Mouse (Mus musculus) hindbrain, embryonic 12.5 days (tissue): ENCODE data around the gene Scgb3a1. TPM values are rescaled to one million over a fixed set of nuclear protein-coding genes. Genes with fewer than 3 reads are reported as not detected.

ENCODE experiments used
- ATAC-seq: fragments of 200-750 bp; cut with Nextera tagmentation; 2 replicates; pipeline ENCODE4 v1.8.0; 2017; ENCODE audit warnings: moderate TSS enrichment; ENCODE audit not compliant: low FRiP score
- H3K27ac ChIP-seq: fragments of 300-500 bp; sonication (generic); 2 replicates; pipeline ENCODE4 v1.5.1; 2016; ENCODE audit warnings: mild to moderate bottlenecking
- H3K27me3 ChIP-seq: fragments of 300-500 bp; sonication (generic); 2 replicates; pipeline ENCODE4 v1.6.1; 2016; ENCODE audit warnings: mild to moderate bottlenecking
- H3K36me3 ChIP-seq: fragments of 300-500 bp; sonication (generic); 2 replicates; pipeline ENCODE4 v1.6.1; 2016; ENCODE audit warnings: mild to moderate bottlenecking
- H3K4me1 ChIP-seq: fragments of 300-500 bp; sonication (generic); 2 replicates; pipeline ENCODE4 v1.6.1; 2016
- H3K4me2 ChIP-seq: fragments of 300-500 bp; sonication (generic); replicated peaks from 2 replicates; pipeline ENCODE4 v1.6.1; 2016; ENCODE audit warnings: mild to moderate bottlenecking
- H3K4me3 ChIP-seq: fragments of 300-500 bp; sonication (generic); 2 replicates; pipeline ENCODE4 v1.5.1; 2016; ENCODE audit warnings: mild to moderate bottlenecking
- H3K9ac ChIP-seq: fragments of 300-500 bp; sonication (generic); 2 replicates; pipeline ENCODE4 v1.6.1; 2016; ENCODE audit warnings: mild to moderate bottlenecking, moderate library complexity
- H3K9me3 ChIP-seq: fragments of 300-500 bp; sonication (generic); replicated peaks from 2 replicates; pipeline ENCODE4 v1.6.1; 2016; ENCODE audit warnings: mild to moderate bottlenecking
- WGBS: fragments of 180-500 bp; shearing (Covaris S2); methylation state at CpG from one replicate; pipeline ENCODE4 v1.1.7; 2016; 5-methylcytosine and 5-hydroxymethylcytosine counted together
- polyA plus RNA-seq: library from polyadenylated mRNA; unstranded; fragments of >200 nt; fragmentation: Nextera tagmentation; extraction: Ambion mirVana; gene quantifications from 2 replicates; pipeline ENCODE4 v1.2.1, GENCODE M21; 2016

Gene Scgb3a1
- polyA plus RNA-seq, 1 experiment from 2014 or later, result not detected

- no peak for ATAC-seq
- no peak overlapping the region for H3K9ac ChIP-seq
- 86% methylated on average over 2 of the region's 2 CpGs for WGBS
Observed at GRCm38 (mm10) chr11:49710664-49711063, 47.3 kb downstream of the Scgb3a1 start.

GRCm38 (mm10) chr11:49711981-49712554, 48.7 kb downstream of the Scgb3a1 start:
- H3K9me3 ChIP-seq, result no peaks in the 10 kb centered on the region
- no peaks in the 10 kb centered on the region for H3K27me3 ChIP-seq
- peak overlapping the region; percentile 80 for H3K4me2 ChIP-seq
- ATAC-seq, result peak; percentile 76
- under 1% methylated on average over 62 of the region's 70 CpGs for WGBS
- H3K36me3 ChIP-seq, result peaks cover 4% of the 10 kb centered on the region; the same call in 1 of the 2 replicates
- peak overlapping the region; percentile 98 for H3K9ac ChIP-seq
- peak overlapping the region; percentile 99 for H3K4me3 ChIP-seq
- H3K4me1 ChIP-seq, result peaks cover 29% of the 10 kb centered on the region
- peak overlapping the region; percentile 94 for H3K27ac ChIP-seq

More at GRCm38 (mm10) chr11:49710664-49711063, 47.3 kb downstream of the Scgb3a1 start:
- no peaks in the 10 kb centered on the region for H3K27me3 ChIP-seq
- H3K4me2 ChIP-seq, result peak overlapping the region; percentile 80
- peaks cover 16% of the 10 kb centered on the region for H3K36me3 ChIP-seq
- H3K9me3 ChIP-seq, result no peaks in the 10 kb centered on the region
- no peak overlapping the region for H3K27ac ChIP-seq
- peaks cover 29% of the 10 kb centered on the region for H3K4me1 ChIP-seq
- H3K4me3 ChIP-seq, result peak overlapping the region; percentile 99

DNA sequence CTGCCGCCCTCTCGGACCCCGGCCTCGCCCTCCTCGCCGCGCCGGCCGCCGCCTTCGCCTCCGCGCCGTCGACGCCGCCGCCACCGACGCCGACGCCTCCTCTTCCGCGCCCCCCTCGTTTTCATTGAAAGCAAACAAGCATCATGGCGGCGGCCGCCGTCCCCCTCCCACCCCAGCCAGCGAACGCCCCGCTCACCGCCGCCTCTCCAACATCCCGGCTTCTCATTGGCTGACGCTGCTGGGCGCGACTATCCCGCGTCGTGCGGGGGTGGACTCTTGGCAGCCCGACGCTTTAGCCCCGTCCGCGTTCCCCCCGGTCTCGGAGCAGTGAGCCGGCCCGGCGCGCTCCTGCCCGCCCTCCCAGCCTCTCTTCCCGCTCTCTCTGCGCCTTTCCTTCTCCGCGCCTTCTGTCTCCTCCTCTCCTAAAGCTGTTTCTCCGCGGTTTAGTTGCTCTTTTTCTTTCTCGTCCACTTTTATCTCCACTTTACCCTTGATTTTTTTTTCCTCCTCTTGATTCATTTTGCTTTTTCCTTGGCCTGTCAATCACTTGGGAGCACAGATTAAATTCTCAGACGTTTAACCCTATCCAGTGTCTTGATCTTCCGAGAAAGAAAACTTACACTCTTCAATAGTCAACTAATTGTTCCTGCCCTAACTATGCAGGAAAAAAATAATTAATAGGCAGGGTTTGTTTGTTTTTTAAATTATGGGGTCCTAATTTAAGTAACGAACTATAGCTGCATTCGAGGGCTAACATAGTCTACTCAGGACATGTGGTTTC, 49.3 kb downstream of the Scgb3a1 start, which contains the start of gene Cnot6:
Gene Cnot6 (minus strand): TSS at position 169 of the 781 bp plus-strand sequence.
- WGBS, result under 1% methylated on average over 65 of the region's 65 CpGs
- Histone ChIP-seq H3K27me3 (no peaks in the 10 kb centered on the region), H3K36me3 (peaks cover 4% of the 10 kb centered on the region; the same call in 1 of the 2 replicates), H3K9ac (peak within 1 kb of the TSS; percentile 98), H3K4me3 (peak within 1 kb of the TSS; percentile 99), H3K27ac (peak within 1 kb of the TSS; percentile 94), H3K9me3 (no peaks in the 10 kb centered on the region), H3K4me2 (peak within 1 kb of the TSS; percentile 80), H3K4me1 (peaks cover 29% of the 10 kb centered on the region)
- peak; percentile 95 for ATAC-seq

- H3K27ac ChIP-seq, result peak overlapping the region; percentile 81
- peak overlapping the region; percentile 99 for H3K4me3 ChIP-seq
- H3K9ac ChIP-seq, result peak overlapping the region; percentile 98
- peaks cover 2% of the 10 kb centered on the region; the same call in 1 of the 2 replicates for H3K36me3 ChIP-seq
- WGBS, result 40% methylated on average over 20 of the region's 20 CpGs
- H3K4me1 ChIP-seq, result peaks cover 27% of the 10 kb centered on the region
- ATAC-seq, result peak; percentile 2; the same call in 1 of the 2 replicates
- peak overlapping the region; percentile 66 for H3K4me2 ChIP-seq
- H3K9me3 ChIP-seq, result no peaks in the 10 kb centered on the region
- H3K27me3 ChIP-seq, result no peaks in the 10 kb centered on the region
Observed at GRCm38 (mm10) chr11:49713336-49714334, 50.2 kb downstream of the Scgb3a1 start.

Other genes starting within 250 kb of the Scgb3a1 start
- gene Olfr1389, start 240.5 kb upstream of the Scgb3a1 start, polyA plus RNA-seq, result not detected in 2 replicates
- gene Olfr1388, start 227.0 kb upstream of the Scgb3a1 start, polyA plus RNA-seq, result 0.09 TPM in 2 replicates
- not detected in 2 replicates for gene Olfr1387, start 208.3 kb upstream of the Scgb3a1 start, polyA plus RNA-seq
- gene Olfr1386, start 198.6 kb upstream of the Scgb3a1 start, polyA plus RNA-seq, result not detected in 2 replicates
- not detected in 2 replicates for gene Olfr1385, start 174.5 kb upstream of the Scgb3a1 start, polyA plus RNA-seq
- gene Olfr1384, start 156.9 kb upstream of the Scgb3a1 start, polyA plus RNA-seq, result not detected in 2 replicates
- gene Olfr1383, start 144.0 kb upstream of the Scgb3a1 start, polyA plus RNA-seq, result not detected in 2 replicates
- gene Olfr1382, start 135.4 kb upstream of the Scgb3a1 start, polyA plus RNA-seq, result not detected in 2 replicates
- not detected in 2 replicates for gene Olfr1381, start 120.2 kb upstream of the Scgb3a1 start, polyA plus RNA-seq
- gene Olfr1380, start 106.7 kb upstream of the Scgb3a1 start, polyA plus RNA-seq, result not detected in 2 replicates
- 3.3 and 4.0 TPM in 2 replicates for gene Flt4, start 54.3 kb upstream of the Scgb3a1 start, polyA plus RNA-seq
- gene Cnot6, start 49.1 kb downstream of the Scgb3a1 start, polyA plus RNA-seq, result 92.2 and 93.1 TPM in 2 replicates
- 20.2 and 22.5 TPM in 2 replicates for gene Gfpt2, start 130.6 kb downstream of the Scgb3a1 start, polyA plus RNA-seq
- gene Mapk9, start 183.1 kb downstream of the Scgb3a1 start, polyA plus RNA-seq, result 54.4 and 62.3 TPM in 2 replicates
- 5.3 and 6.7 TPM in 2 replicates for gene Rasgef1c, start 238.2 kb downstream of the Scgb3a1 start, polyA plus RNA-seq